Mouse (Mus musculus) liver, adult 2 months (tissue): Measurements from ENCODE around the gene Nfic.

ENCODE experiments used
- CTCF ChIP-seq: fragments of 200-500 bp; IDR thresholded peaks from 2 replicates; pipeline ENCODE4 v1.5.1; 2011; ENCODE audit warnings: low read depth, low read length, control low read depth
- POLR2A ChIP-seq: fragments of 200-500 bp; IDR thresholded peaks from 2 replicates; pipeline ENCODE4 v1.6.1; 2011; ENCODE audit warnings: low read length, control low read depth; ENCODE audit not compliant: insufficient read depth; ENCODE audit errors: extremely low read depth

GRCm38 (mm10) chr10:81415549-81416310, 39.7 kb downstream of the Nfic start:
- no peak for TF ChIP-seq CTCF
- no peak for TF ChIP-seq POLR2A
